Mouse (Mus musculus) lung, adult 2 months (tissue): ENCODE measurements around the gene Pabpn1l.

Experiments
- CTCF ChIP-seq: fragments of 200-500 bp; IDR thresholded peaks from 2 replicates; pipeline ENCODE4 v1.5.1; 2011; ENCODE audit warnings: mild to moderate bottlenecking, low read length, control low read depth; ENCODE audit not compliant: insufficient read depth
- POLR2A ChIP-seq: fragments of 200-500 bp; IDR thresholded peaks from 2 replicates; pipeline ENCODE4 v1.6.1; 2011; ENCODE audit warnings: low read depth, mild to moderate bottlenecking, control low read depth, low read length, borderline replicate concordance; ENCODE audit errors: extremely low read depth

DNA sequence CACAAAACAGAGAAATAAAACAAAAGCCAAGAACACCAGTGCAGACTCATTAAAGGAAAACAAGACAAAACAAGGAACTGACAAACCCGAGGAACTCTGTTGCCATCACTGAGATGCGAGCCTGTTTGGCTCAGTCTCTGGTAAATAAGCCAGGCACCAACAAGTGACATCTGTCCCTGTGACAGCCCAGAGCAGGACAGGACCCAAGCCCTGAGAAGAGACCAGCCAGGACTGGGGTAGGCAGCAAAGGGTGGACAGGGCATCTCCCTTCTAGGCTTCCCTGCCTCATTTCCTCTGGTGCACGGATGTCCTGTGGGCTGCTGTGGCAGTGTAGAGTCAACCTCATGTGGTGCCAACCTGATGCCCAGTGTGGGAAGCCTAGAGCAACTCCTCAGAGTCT is 40.6 kb upstream of the Pabpn1l start:
- TF ChIP-seq POLR2A (no peak), CTCF (no peak)
